Mouse (Mus musculus): ENCODE data around the gene Clic1.
A peak's percentile ranks its signal among the peaks of the same experiment; 100 is the strongest.
"Not testable (repeated sequence)": the region's sequence is repeated elsewhere in the genome, so short reads cannot be mapped to it uniquely, and the experiment has no call there.

The Clic1 gene

GRCm38 (mm10) chr17:35049561-35050016 lies at the start of gene Clic1:
Gene Clic1 (plus strand): TSS chr17:35049966.
- DNase-seq, result peak; percentile 80

DNA sequence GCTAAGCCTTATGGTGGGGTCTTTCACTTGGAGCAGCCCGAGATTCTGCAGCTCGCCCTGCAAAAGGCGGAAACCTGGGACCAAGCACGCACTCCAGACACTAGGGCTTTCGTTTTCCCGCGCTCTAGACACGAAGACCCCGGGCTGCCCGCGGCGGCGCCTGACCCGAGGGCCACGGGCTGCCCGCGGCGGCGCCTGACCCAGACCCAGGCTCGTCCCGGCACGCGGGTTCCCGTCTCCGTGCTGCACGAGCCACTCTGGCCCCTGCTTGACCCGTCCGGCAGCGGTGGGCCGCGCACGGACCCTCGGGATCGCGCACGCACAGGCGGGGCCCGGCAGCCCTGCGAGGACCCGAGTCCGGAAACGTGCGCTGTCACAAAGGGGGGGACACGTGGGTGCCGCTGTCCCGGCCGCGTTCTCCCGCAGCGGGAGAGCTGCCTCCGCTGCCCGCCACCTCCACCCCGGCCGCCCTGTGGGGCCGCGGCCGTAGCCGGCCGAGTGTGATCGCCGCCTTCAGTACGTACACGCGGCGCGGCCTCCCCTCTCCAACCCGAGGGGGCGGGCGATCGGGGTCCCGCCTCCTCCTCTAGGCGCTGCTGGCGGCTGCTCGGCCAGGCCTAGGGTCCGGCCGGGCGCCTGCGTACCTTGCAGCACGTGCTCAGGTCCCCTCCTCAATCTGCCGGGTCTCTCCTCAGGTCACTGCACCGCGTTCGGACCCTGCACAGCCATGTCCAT lies 48.9 kb upstream of the Clic1 start, which contains the start of gene Vars:
Vars (plus strand) TSS at position 271 of the 735 bp plus-strand sequence.
- DNase-seq, result peak; percentile 82

- DNase-seq, result peak; percentile 34
Observed at GRCm38 (mm10) chr17:35001452-35002152, 48.2 kb upstream of the Clic1 start.

GRCm38 (mm10) chr17:35002153-35002865 lies 47.5 kb upstream of the Clic1 start:
- DNase-seq, result no peak

GRCm38 (mm10) chr17:35003022-35003838 lies 46.5 kb upstream of the Clic1 start:
- DNase-seq, result no peak

DNA sequence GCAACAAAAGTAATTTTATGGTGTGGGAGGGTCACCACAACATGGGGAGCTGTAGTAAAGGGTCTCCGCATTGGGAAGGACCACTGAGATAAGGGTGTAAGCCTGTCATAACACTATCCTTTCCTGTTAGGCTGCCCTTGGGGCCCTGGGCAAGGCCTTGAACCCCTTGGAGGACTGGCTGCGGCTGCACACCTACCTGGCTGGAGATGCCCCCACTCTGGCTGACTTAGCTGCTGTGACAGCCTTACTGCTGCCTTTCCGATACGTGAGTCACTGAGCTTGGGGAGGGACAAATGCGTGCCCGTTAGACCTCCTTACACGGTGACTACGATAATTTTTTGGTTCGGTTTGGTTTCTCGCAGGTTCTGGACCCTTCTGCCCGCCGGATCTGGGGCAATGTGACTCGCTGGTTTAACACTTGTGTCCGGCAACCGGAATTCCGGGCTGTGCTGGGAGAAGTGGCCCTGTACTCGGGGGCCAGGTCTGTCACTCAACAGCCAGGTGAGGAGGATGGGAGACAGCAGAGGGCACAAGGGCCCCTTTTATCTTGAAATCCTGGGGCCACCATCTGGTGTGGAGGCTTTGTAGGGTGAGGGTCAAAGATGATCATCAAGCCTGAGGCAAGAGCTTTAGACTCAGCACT lies 45.6 kb upstream of the Clic1 start:
- no peak for DNase-seq

- DNase-seq, result no peak
Observed at GRCm38 (mm10) chr17:35005158-35005557, 44.6 kb upstream of the Clic1 start.

DNA sequence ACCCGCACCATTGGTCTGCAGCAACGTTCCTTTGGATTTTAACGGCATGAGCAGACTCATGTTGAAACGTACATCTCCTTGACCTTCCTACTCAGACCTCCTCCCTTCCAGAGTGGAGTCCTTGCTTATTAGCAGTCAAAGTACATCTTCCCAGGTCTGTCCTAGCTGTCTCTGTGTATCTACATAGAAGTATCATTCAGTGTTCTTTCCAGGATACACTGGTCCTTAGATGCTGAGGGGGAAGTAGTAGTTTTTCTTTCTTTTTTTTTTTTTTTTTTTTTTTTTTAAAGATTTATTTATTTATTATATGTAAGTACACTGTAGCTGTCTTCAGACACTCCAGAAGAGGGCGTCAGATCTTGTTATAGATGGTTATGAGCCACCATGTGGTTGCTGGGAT lies 43.9 kb upstream of the Clic1 start:
- not testable (repeated sequence) for DNase-seq

- DNase-seq, result no peak
Observed at GRCm38 (mm10) chr17:35007387-35007991, 42.3 kb upstream of the Clic1 start.

DNA sequence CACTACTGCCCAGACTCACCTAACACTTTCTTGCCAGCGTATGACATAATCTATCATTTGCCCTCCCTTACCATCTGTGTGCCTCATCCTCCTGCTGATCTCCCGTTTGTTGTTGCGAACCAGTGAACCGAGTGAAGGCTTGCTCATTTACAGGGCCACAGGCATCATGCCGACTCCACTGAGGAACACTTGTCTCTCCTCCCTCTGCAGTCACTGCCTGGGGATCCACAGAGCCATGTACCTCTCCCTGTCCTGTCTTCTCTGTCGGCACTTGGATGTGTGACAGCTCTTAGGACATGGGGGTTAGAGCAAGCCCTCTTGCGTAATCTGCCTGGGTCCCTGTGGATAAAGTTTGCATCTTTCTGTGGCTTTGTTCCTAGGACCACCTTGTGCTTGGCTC lies 40.2 kb upstream of the Clic1 start:
- no peak for DNase-seq

DNA sequence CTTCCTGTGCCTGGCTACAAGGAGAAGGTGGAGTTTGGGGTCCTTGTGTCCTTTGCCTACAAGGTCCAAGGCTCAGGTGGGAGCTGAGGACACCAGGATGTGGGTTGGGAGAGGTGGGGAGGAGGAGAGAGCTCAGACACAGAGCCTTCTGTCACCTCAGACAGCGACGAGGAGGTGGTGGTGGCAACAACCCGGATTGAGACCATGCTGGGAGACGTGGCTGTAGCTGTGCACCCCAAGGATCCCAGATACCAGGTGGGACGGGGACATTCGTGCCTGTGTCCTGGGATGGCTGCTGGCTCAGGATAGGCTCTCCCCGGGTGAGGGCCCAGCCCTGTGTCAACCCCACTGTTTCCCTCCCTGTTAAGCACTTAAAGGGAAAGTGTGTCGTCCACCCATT lies 38.3 kb upstream of the Clic1 start:
- peak; percentile 2 for DNase-seq

DNA sequence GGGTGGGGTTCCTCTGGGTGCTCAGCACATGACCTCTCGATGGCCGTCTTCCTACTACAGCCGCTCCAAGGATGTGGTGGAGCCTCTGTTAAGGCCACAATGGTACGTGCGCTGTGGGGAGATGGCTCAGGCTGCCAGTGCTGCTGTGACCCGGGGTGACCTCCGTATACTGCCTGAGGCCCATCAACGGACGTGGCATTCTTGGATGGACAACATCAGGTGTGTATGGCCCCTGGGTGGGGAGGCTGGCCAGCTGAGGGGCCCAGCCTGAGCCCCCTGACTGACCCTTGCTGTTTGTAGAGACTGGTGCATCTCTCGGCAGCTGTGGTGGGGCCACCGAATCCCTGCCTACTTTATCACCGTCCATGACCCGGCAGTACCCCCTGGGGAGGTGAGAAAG lies 37.3 kb upstream of the Clic1 start:
- no peak for DNase-seq

DNA sequence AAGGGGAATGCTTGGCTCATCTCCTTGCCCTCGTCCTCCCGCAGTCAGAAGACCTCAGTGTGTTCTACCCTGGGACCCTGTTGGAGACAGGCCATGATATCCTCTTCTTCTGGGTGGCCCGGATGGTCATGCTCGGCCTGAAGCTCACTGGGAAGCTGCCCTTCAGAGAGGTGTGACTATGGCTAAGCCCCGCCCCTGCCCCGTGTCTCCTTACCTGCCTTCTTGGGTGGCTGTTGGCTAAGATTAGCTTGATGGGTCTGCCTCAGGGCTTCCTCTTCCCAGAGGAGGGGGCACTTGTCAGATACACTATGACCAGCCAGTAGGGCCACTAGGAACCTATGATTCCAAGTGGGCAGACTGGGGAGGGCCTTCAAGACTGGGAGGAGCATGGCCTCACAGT lies 36.5 kb upstream of the Clic1 start:
- no peak for DNase-seq

DNA sequence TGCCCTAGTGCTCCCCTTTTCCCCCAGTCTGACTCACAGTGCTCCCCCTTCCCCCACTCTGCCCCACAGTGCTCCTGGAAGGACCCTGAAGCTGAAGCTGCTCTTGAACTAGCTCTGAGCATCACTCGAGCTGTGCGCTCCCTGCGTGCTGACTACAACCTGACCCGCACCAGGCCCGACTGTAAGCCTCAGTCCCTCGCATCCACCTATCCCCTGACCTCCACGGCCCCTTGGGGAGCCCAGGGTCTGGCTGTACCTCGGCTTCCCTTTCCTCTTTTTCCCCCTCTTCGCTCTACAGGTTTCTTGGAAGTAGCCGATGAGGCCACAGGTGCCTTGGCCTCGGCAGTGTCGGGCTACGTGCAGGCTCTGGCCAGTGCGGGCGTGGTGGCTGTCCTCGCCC lies 34.5 kb upstream of the Clic1 start:
- DNase-seq, result no peak

- no peak for DNase-seq
Observed at GRCm38 (mm10) chr17:35016376-35016775, 33.4 kb upstream of the Clic1 start, which contains the start of gene Vwa7. Gene Vwa7 (plus strand): TSS chr17:35016579.

DNA sequence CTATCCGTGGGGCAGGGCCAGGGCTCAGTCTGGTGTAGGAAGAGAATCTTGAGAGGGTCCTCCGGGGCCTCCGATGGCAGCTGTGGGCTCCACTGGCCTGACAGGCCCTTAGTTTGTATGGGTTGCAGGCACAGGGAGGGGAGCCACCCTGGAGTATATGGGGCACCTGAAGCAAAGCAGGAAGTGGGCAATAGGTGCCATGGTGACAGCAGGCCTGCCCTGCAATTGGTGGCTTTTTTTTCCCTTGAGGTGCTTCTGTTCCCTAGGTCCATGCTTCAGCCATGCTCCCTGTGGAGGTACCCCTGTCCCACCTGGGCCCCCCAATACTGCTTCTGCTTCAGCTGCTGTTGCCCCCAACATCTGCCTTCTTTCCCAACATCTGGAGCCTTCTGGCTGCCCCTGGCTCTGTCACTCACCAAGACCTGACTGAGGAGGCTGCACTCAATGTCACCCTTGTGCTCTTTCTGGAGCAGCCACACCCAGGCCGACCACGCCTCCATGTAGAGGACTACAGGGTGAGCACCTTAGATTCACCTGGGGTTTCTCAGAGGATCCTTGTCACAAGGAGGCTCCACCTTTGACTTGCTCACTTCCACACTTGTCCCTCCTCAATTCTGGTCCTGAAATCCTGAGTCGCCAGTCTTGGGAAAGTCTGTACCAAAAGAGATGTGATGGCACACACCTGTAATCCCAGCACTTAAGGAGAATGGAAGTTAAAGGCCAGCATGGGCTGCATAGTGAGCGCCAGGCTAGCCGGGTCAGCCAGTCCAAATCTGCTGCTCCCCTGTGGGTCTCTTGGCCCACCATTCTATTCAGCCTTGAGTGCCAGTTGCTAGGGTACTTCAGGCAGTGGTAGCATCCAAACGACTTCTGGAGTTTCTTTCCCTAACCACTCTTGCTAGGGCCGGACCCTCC lies 32.7 kb upstream of the Clic1 start:
- DNase-seq, result peak; percentile 47

- DNase-seq, result no peak
Observed at GRCm38 (mm10) chr17:35017706-35018030, 32.1 kb upstream of the Clic1 start.

- DNase-seq, result no peak
Observed at GRCm38 (mm10) chr17:35018171-35018570, 31.6 kb upstream of the Clic1 start.

DNA sequence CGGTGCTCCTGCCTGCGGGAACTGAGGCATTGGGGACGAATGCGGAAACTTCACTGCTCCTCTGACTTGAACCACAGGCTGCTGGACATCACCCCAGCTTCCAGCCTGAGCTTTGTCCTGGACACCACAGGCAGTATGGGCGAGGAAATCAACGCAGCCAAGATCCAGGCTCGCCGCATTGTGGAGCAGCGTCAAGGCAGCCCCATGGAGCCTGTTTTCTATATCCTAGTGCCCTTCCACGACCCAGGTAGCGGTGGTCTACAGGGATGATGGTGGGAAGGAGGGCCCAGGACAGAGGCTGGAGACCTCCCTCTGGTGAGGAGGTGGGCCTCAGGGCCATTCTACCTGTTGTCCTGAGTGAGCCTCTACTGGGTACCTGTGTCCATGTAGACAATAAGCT lies 29.9 kb upstream of the Clic1 start:
- no peak for DNase-seq

DNA sequence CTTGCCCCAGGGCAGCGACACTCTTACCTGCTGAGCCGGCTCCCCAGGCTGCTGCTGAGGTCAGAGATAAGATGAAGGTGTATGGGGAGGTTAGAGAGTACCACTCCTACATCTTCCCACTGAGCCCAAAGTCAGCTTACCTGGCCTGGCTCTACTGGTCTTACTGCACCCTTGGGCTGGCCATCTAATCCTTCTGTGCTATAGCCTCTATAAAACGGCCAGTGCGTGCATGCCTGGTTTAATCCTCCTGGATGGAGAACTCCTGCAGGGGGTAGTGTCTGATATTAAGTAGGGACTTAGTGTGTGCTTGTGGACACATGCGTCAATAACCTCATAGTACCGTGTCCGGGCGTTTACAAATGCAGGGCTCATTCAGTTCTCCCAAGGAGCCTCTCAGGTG lies 29.2 kb upstream of the Clic1 start:
- no peak for DNase-seq
